Comparison of ENCODE assay signal across 21 mouse cellular contexts in genomic region chr11:42581753-42582152, GRCm38 (mm10).
DNase-seq lines count a peak whose midpoint lies in the region; ATAC-seq and TF ChIP-seq lines count a peak whose summit lies in the region.
"Had no signal": no experiment of that assay in that cellular context is flagged by ENCODE, and none has a peak within 500 bp of the region (broad histone marks: within the 10 kb centered on the region; RNA-seq: fewer than 3 reads in every experiment).

No protein-coding gene starts in this region.

- no peak for TF ChIP-seq RAD21 in CH12.LX (IDR thresholded peaks at IDR 0.05; ENCODE audit: low read depth, low read length)

- H3K27ac ChIP-seq in CH12.LX (ENCODE audit: insufficient read depth, low read depth) = no peak overlapping the region
- H3K27ac ChIP-seq: embryonic facial prominence, embryonic 13.5 days; forebrain, embryonic 13.5 days; forebrain, embryonic 15.5 days had no signal

- in situ Hi-C loops in CH12.LX (cut with MboI; ENCODE audit: low pct_ligation_motif_present, low pct_unique_long_range_greater_than_20kb, low sequenced_read_pairs) = no loop called here

- dilution Hi-C loops in CH12.LX (cut with MboI; ENCODE audit: extremely low pct_ligation_motif_present, extremely low pct_unique_long_range_greater_than_20kb, low sequenced_read_pairs) = no loop called here

- no peaks in the 10 kb centered on the region for H3K27me3 ChIP-seq in CH12.LX (replicated peaks)
- H3K27me3 ChIP-seq: embryonic facial prominence, embryonic 13.5 days; forebrain, embryonic 13.5 days; forebrain, embryonic 15.5 days had no signal

- no peaks in the 10 kb centered on the region for H3K9me3 ChIP-seq in CH12.LX (replicated peaks; ENCODE audit: low read length)
- H3K9me3 ChIP-seq: embryonic facial prominence, embryonic 13.5 days; forebrain, embryonic 13.5 days; forebrain, embryonic 15.5 days had no signal

- TF ChIP-seq EP300 in CH12.LX (IDR thresholded peaks at IDR 0.05; ENCODE audit: low read length) = no peak

- H3K9ac ChIP-seq in CH12.LX (ENCODE audit: insufficient read depth, low read depth) = no peak overlapping the region
- H3K9ac ChIP-seq: embryonic facial prominence, embryonic 13.5 days; forebrain, embryonic 13.5 days; forebrain, embryonic 15.5 days; forebrain, postnatal 0 days had no signal

- no peaks in the 10 kb centered on the region for H3K79me2 ChIP-seq in CH12.LX (replicated peaks; ENCODE audit: control insufficient read depth, extremely low read depth, insufficient read depth, poor library complexity, severe bottlenecking)

- H3K4me2 ChIP-seq in CH12.LX (ENCODE audit: insufficient read depth, low read depth, poor library complexity, severe bottlenecking) = no peak overlapping the region
- H3K4me2 ChIP-seq: embryonic facial prominence, embryonic 13.5 days; forebrain, embryonic 13.5 days; forebrain, embryonic 15.5 days had no signal

- TF ChIP-seq CTCF in CH12.LX (conservative IDR thresholded peaks at IDR 0.05 in 1 of 2, IDR thresholded peaks at IDR 0.05 in 1 of 2; ENCODE audit: low read depth in 2 of 2, low read length in 2 of 2) = no peak

- ATAC-seq in frontal cortex, adult (ENCODE audit: low TSS enrichment) = peak; percentile 56
- ATAC-seq: activated CD4-positive, CD25-positive, alpha-beta regulatory T cell, adult 4 months; forebrain, embryonic 13.5 days; forebrain, embryonic 15.5 days; forebrain, postnatal 0 days had no signal

- no peaks in the 10 kb centered on the region for H3K36me3 ChIP-seq in CH12.LX (replicated peaks in 1 of 2; ENCODE audit: control insufficient read depth in 1 of 2, insufficient read depth in 1 of 2, low read length in 1 of 2)
- H3K36me3 ChIP-seq: embryonic facial prominence, embryonic 13.5 days; forebrain, embryonic 15.5 days; G1E had no signal

- no peak for DNase-seq in frontal cortex, postnatal 14 days (ENCODE audit: low spot score in 2 of 2)
- DNase-seq in CH12.LX (ENCODE audit: extremely low read depth) = no peak
- DNase-seq in Muller cell, postnatal 12 days (ENCODE audit: inconsistent ontology term) = peak; percentile 76
- DNase-seq in embryo, embryonic 10.5 days (ENCODE audit: low spot score) = no peak
- no peak for DNase-seq in left cerebral cortex, adult 11 months (ENCODE audit: low spot score)
- DNase-seq: adrenal gland, adult 8-10 months; adrenal gland, postnatal 14 days; adrenal gland, postnatal 36 days; cerebellum, adult 11 months; cerebellum, adult 18-20 months; cerebellum, adult 8-10 months; cerebellum, adult 9-11 months; cerebellum, postnatal 14 days; cerebellum, postnatal 36 days; forebrain, postnatal 0 days had no signal

- H3K4me3 ChIP-seq in CH12.LX (replicated peaks in 1 of 3; ENCODE audit: low read depth in 2 of 3, low read length in 2 of 3, poor library complexity in 1 of 3) = no peak overlapping the region
- H3K4me3 ChIP-seq: embryonic facial prominence, embryonic 13.5 days; forebrain, embryonic 13.5 days; forebrain, embryonic 15.5 days had no signal

- TF ChIP-seq POLR2A in CH12.LX (IDR thresholded peaks at IDR 0.05; ENCODE audit: low read depth, low read length) = no peak

- peaks cover 0 to 15% of the 10 kb centered on the region in 2 experiments; a peak in 1 of 4 replicates for H3K4me1 ChIP-seq in CH12.LX (ENCODE audit: control insufficient read depth in 1 of 2, insufficient read depth in 2 of 2)
- H3K4me1 ChIP-seq: embryonic facial prominence, embryonic 13.5 days; forebrain, embryonic 13.5 days had no signal

TF ChIP-seq in CH12.LX, 34 proteins besides CTCF, POLR2A, EP300 and RAD21:
- no peak for TF ChIP-seq MAZ (IDR thresholded peaks at IDR 0.05; ENCODE audit: low read depth, low read length)
- no peak for TF ChIP-seq KAT2A (IDR thresholded peaks at IDR 0.05; ENCODE audit: insufficient replicate concordance, low read length)
- TF ChIP-seq SIN3A (IDR thresholded peaks at IDR 0.05; ENCODE audit: low read length) = 0 out of 2 replicates have a peak, but pooled peaks have one; percentile 21
- no peak for TF ChIP-seq SMC3 (IDR thresholded peaks at IDR 0.05; ENCODE audit: low read depth, low read length)
- TF ChIP-seq NRF1 (IDR thresholded peaks at IDR 0.05; ENCODE audit: low read depth, low read length) = no peak
- TF ChIP-seq MEF2A (IDR thresholded peaks at IDR 0.05; ENCODE audit: borderline replicate concordance, low read depth, low read length) = no peak
- TF ChIP-seq TBP (conservative IDR thresholded peaks at IDR 0.05; ENCODE audit: low read depth, low read length) = no peak
